Mouse (Mus musculus) sigmoid colon, adult 10 weeks (tissue): Measurements from ENCODE around the gene Gm5592. TPM values are rescaled to one million over a fixed set of nuclear protein-coding genes. Genes with fewer than 3 reads are reported as not detected.

Source experiments
- polyA plus RNA-seq: library from polyadenylated mRNA; stranded (reverse); fragments of 350-450 nt; fragmentation: Illumina TruSeq; extraction: RNeasy Lipid Tissue Mini Kit (QIAGEN cat#74804); gene quantifications from one replicate; pipeline ENCODE4 v1.2.3, GENCODE M21; 2014; ENCODE audit warnings: low read depth, low replicate concordance

Gene Gm5592
- polyA plus RNA-seq, result not detected

GRCm38 (mm10) chr7:41153541-41153940 lies at the start of gene Gm5592:
TSS of gene Gm5592 (plus strand) at chr7:41153841.

Other genes with a start within 250 kb of the Gm5592 start
- not detected for gene 4930433I11Rik, start 166.3 kb upstream of the Gm5592 start, polyA plus RNA-seq
- not detected for gene Gm4884, start 121.1 kb upstream of the Gm5592 start, polyA plus RNA-seq
- gene AI987944, start 239.5 kb downstream of the Gm5592 start, polyA plus RNA-seq, result 65.6 TPM